Mouse (Mus musculus) hindbrain, postnatal 0 days (tissue): Measurements from ENCODE around the gene Ppm1b. TPM values are rescaled to one million over a fixed set of nuclear protein-coding genes. Genes with fewer than 3 reads are reported as not detected.

Experiments
- ATAC-seq: fragments of 200-750 bp; cut with Nextera tagmentation; 2 replicates; pipeline ENCODE4 v1.8.0; 2017; ENCODE audit warnings: mild to moderate bottlenecking, moderate TSS enrichment, moderate library complexity
- DNase-seq: peaks from one replicate; pipeline ENCODE4 v3.0.0-alpha.2; 2015; ENCODE audit warnings: low spot score
- H3K27ac ChIP-seq: fragments of 300-500 bp; sonication (generic); 2 replicates; pipeline ENCODE4 v1.5.1; 2014; ENCODE audit warnings: mild to moderate bottlenecking
- H3K27me3 ChIP-seq: fragments of 300-500 bp; sonication (generic); 2 replicates; pipeline ENCODE4 v1.6.1; 2014; ENCODE audit warnings: low read length, mixed read lengths; ENCODE audit not compliant: insufficient read depth
- H3K36me3 ChIP-seq: fragments of 300-500 bp; sonication (generic); 2 replicates; pipeline ENCODE4 v1.6.1; 2014; ENCODE audit warnings: low read length, mixed read lengths; ENCODE audit not compliant: insufficient read depth
- H3K4me1 ChIP-seq: fragments of 300-500 bp; sonication (generic); 2 replicates; pipeline ENCODE4 v1.6.1; 2014; ENCODE audit warnings: antibody characterized with exemption, low read length, mixed read lengths; ENCODE audit not compliant: insufficient read depth
- H3K4me2 ChIP-seq: fragments of 300-500 bp; sonication (generic); 2 replicates; pipeline ENCODE4 v1.6.1; 2014; ENCODE audit warnings: low read depth, mild to moderate bottlenecking, low read length, moderate library complexity, mixed read lengths
- H3K4me3 ChIP-seq: fragments of 300-500 bp; sonication (generic); 2 replicates; pipeline ENCODE4 v1.5.1; 2014; ENCODE audit warnings: low read length
- H3K9ac ChIP-seq: fragments of 300-500 bp; sonication (generic); replicated peaks from 2 replicates; pipeline ENCODE4 v1.6.1; 2014; ENCODE audit warnings: mild to moderate bottlenecking, low read length, moderate library complexity, mixed read lengths
- H3K9me3 ChIP-seq: fragments of 300-500 bp; sonication (generic); 2 replicates; pipeline ENCODE4 v1.6.1; 2016; ENCODE audit warnings: low read length, mixed read lengths
- CTCF ChIP-seq: IDR thresholded peaks from 2 replicates; pipeline ENCODE4 v1.5.1; 2016; ENCODE audit warnings: antibody characterized with exemption, control low read depth, low read depth
- WGBS: fragments of 180-500 bp; shearing (Covaris S2); extraction: QIAGEN DNeasy Blood & Tissue Kit; methylation state at CpG from one replicate; pipeline ENCODE4 v1.1.7; 2014; 5-methylcytosine and 5-hydroxymethylcytosine counted together
- polyA plus RNA-seq: library from polyadenylated mRNA; unstranded; fragments of >200 nt; fragmentation: Nextera tagmentation; extraction: Ambion mirVana; gene quantifications from 2 replicates; pipeline ENCODE4 v1.2.1, GENCODE M21; 2015
- total RNA-seq: library from RNA; depleted of rRNA; stranded (reverse); fragments of >200 nt; gene quantifications from 2 replicates; pipeline ENCODE4 v1.2.3, GENCODE M21; 2014

The Ppm1b gene
- total and polyA plus RNA-seq, 2 experiments from 2014 or later = 49.1 to 61.8 TPM

GRCm38 (mm10) chr17:85038311-85038710 is 81.8 kb downstream of the Ppm1b start:
- WGBS = 82% methylated on average over 4 of the region's 4 CpGs

GRCm38 (mm10) chr17:85038761-85039160 is 82.2 kb downstream of the Ppm1b start:
- Histone ChIP-seq H3K4me1 (no peaks in the 10 kb centered on the region), H3K36me3 (no peaks in the 10 kb centered on the region), H3K27me3 (no peaks in the 10 kb centered on the region), H3K9ac (no peak overlapping the region), H3K27ac (no peak overlapping the region), H3K4me3 (no peak overlapping the region), H3K4me2 (no peak overlapping the region), H3K9me3 (no peaks in the 10 kb centered on the region)
- DNase-seq (no peak), ATAC-seq (no peak)
- WGBS = 90% methylated on average over 5 of the region's 5 CpGs
- TF ChIP-seq CTCF = no peak

More at GRCm38 (mm10) chr17:85038311-85038710, 81.8 kb downstream of the Ppm1b start:
- DNase-seq (no peak), ATAC-seq (no peak)
- TF ChIP-seq CTCF = no peak
- no peak overlapping the region for H3K9ac ChIP-seq
- no peaks in the 10 kb centered on the region for H3K4me1 ChIP-seq
- H3K4me3 ChIP-seq = no peak overlapping the region
- H3K36me3 ChIP-seq = no peaks in the 10 kb centered on the region
- no peak overlapping the region for H3K4me2 ChIP-seq
- H3K9me3 ChIP-seq = no peaks in the 10 kb centered on the region
- no peak overlapping the region for H3K27ac ChIP-seq
- H3K27me3 ChIP-seq = no peaks in the 10 kb centered on the region

GRCm38 (mm10) chr17:85040913-85041312 is 84.4 kb downstream of the Ppm1b start:
- H3K4me2 ChIP-seq = no peak overlapping the region
- 79% methylated on average over 7 of the region's 7 CpGs for WGBS
- no peaks in the 10 kb centered on the region for H3K9me3 ChIP-seq
- no peaks in the 10 kb centered on the region for H3K36me3 ChIP-seq
- no peaks in the 10 kb centered on the region for H3K4me1 ChIP-seq
- DNase-seq (no peak), ATAC-seq (no peak)
- H3K9ac ChIP-seq = no peak overlapping the region
- H3K27ac ChIP-seq = no peak overlapping the region
- no peak overlapping the region for H3K4me3 ChIP-seq
- TF ChIP-seq CTCF = no peak
- H3K27me3 ChIP-seq = no peaks in the 10 kb centered on the region

GRCm38 (mm10) chr17:85042419-85042818 is 85.9 kb downstream of the Ppm1b start:
- no peak for DNase-seq
- no peaks in the 10 kb centered on the region for H3K36me3 ChIP-seq
- H3K9ac ChIP-seq = no peak overlapping the region
- 65% methylated on average over 6 of the region's 6 CpGs for WGBS
- H3K27me3 ChIP-seq = no peaks in the 10 kb centered on the region
- no peaks in the 10 kb centered on the region for H3K9me3 ChIP-seq
- no peak overlapping the region for H3K4me3 ChIP-seq
- ATAC-seq = no peak
- TF ChIP-seq CTCF = no peak
- no peak overlapping the region for H3K27ac ChIP-seq
- H3K4me1 ChIP-seq = no peaks in the 10 kb centered on the region
- no peak overlapping the region for H3K4me2 ChIP-seq

GRCm38 (mm10) chr17:85043404-85043816 is 86.9 kb downstream of the Ppm1b start:
- H3K4me3 ChIP-seq = no peak overlapping the region
- H3K27me3 ChIP-seq = no peaks in the 10 kb centered on the region
- H3K9ac ChIP-seq = no peak overlapping the region
- no peak for DNase-seq
- WGBS = 79% methylated on average over 6 of the region's 6 CpGs
- TF ChIP-seq CTCF = no peak
- no peak overlapping the region for H3K4me2 ChIP-seq
- H3K27ac ChIP-seq = no peak overlapping the region
- no peaks in the 10 kb centered on the region for H3K9me3 ChIP-seq
- ATAC-seq = no peak
- H3K4me1 ChIP-seq = no peaks in the 10 kb centered on the region
- no peaks in the 10 kb centered on the region for H3K36me3 ChIP-seq

GRCm38 (mm10) chr17:85044466-85044865 is 87.9 kb downstream of the Ppm1b start:
- Histone ChIP-seq H3K9ac (no peak overlapping the region), H3K4me2 (no peak overlapping the region), H3K36me3 (no peaks in the 10 kb centered on the region), H3K4me3 (no peak overlapping the region), H3K27ac (no peak overlapping the region), H3K27me3 (no peaks in the 10 kb centered on the region), H3K4me1 (no peaks in the 10 kb centered on the region), H3K9me3 (no peaks in the 10 kb centered on the region)
- WGBS = 92% methylated on average over 5 of the region's 5 CpGs
- ATAC-seq (no peak), DNase-seq (no peak)
- no peak for TF ChIP-seq CTCF

GRCm38 (mm10) chr17:85045160-85045559 is 88.6 kb downstream of the Ppm1b start:
- Histone ChIP-seq H3K27me3 (no peaks in the 10 kb centered on the region), H3K4me1 (no peaks in the 10 kb centered on the region), H3K4me3 (no peak overlapping the region), H3K9ac (no peak overlapping the region), H3K27ac (no peak overlapping the region), H3K9me3 (no peaks in the 10 kb centered on the region), H3K36me3 (no peaks in the 10 kb centered on the region), H3K4me2 (no peak overlapping the region)
- WGBS = 85% methylated on average over 12 of the region's 12 CpGs
- no peak for ATAC-seq
- TF ChIP-seq CTCF = no peak
- DNase-seq = no peak
